Mouse (Mus musculus): ENCODE data around the gene Utp20. TPM values are rescaled to one million over a fixed set of nuclear protein-coding genes. Genes with fewer than 3 reads are reported as not detected.
A peak's percentile ranks its signal among the peaks of the same experiment; 100 is the strongest.
"Not testable (repeated sequence)": the region's sequence is repeated elsewhere in the genome, so short reads cannot be mapped to it uniquely, and the experiment has no call there.

Gene Utp20
- total RNA-seq, 2 experiments from 2014 or later, result 22.6 to 29.1 TPM

- DNase-seq (ENCODE audit: low spot score in 2 of 2), result no peak
These were observed 42.1 kb downstream of the Utp20 start for GRCm38 (mm10) chr10:88784513-88784931.

DNA sequence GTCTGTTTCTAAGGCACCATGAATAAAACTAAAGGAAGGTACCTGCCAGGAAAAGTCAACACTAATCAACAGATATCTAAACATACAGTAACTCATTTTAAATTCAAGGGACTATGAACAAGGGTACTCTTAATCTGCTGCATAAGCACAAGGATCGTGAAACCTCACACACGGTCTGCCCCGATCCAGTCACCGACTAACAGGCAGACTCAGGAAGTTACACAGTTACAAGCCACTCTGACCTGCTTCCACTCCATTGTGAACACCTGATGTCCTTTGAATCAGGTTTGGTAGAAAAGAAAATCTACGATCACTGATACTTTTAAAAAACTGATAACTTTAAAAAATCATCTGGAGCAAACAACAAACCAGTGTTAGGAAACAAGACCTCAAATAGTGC is 42.7 kb downstream of the Utp20 start:
- no peak for DNase-seq (ENCODE audit: low spot score in 2 of 2)

- not testable (repeated sequence) for DNase-seq (ENCODE audit: low spot score in 2 of 2)
These were observed 43.5 kb downstream of the Utp20 start for GRCm38 (mm10) chr10:88783135-88783534.

DNA sequence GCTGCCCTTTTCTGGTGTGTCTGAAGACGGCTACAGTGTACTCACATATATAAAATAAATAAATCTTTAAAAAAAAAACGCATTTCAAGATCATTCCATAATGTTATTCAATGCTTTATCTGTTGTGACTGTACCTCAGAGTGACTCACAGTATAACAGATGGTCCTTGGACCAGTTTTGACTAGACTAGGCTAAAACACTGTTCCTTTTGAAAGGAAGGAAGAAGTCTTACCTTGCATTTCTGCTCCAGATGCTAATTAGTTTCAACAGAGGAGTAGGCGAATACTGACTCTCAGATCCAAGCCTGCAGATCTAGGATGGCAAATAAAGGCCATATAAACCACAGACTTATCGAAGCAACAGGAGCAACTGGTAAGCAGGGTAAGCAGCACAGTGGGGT is 45.9 kb downstream of the Utp20 start:
- DNase-seq (ENCODE audit: low spot score in 2 of 2), result no peak

- no peak for DNase-seq (ENCODE audit: low spot score in 2 of 2)
These were observed 50.4 kb downstream of the Utp20 start for GRCm38 (mm10) chr10:88776206-88776605.

- DNase-seq (ENCODE audit: low spot score in 2 of 2), result not testable (repeated sequence)
These were observed 53.6 kb downstream of the Utp20 start for GRCm38 (mm10) chr10:88772965-88773364.

DNA sequence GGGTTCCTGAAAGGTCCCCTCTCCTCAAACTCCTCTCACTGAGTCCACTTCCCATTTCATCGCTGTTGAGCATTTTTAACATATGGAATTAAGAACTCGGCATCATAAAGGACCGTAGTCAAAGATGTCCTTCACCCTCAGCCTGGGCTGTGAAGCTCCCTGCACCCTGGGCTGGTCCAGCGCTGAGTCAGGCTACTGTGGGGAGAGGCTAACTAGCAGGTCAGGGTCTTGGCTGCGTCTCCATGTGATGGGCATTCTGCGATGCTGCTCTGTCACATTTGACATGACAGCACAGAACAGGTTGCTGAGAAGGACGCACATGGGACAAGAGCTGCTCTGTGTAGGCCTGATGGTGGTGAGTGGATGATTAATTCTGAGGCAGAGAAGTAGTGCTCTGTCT is 56.9 kb downstream of the Utp20 start:
- DNase-seq (ENCODE audit: low spot score in 2 of 2), result no peak

DNA sequence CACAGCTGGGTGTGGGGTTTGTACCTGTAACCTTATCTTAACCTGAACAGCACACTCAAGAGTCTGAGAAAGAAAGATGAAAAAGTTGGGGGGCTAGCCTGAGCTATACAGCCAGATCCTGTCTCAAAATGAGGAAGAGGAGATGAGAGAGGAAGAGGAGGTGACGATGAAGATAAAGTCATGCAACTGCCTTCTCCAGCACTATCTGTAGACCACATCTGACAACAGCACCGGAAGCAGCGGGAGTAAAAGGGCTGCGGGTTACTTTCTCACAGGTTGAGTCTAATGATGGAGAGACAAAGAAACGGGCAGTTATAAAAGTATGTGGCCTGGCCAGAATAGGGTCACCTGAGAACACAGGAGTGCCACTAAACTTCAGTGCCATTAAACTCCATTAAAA is 57.6 kb downstream of the Utp20 start:
- DNase-seq (ENCODE audit: low spot score in 2 of 2), result no peak

- DNase-seq (ENCODE audit: low spot score in 2 of 2), result no peak
These were observed 61.0 kb downstream of the Utp20 start for GRCm38 (mm10) chr10:88765431-88766142.

GRCm38 (mm10) chr10:88761524-88762212 is 64.9 kb downstream of the Utp20 start:
- DNase-seq (ENCODE audit: low spot score in 2 of 2), result no peak

- no peak for DNase-seq (ENCODE audit: low spot score in 2 of 2)
These were observed 85.2 kb downstream of the Utp20 start for GRCm38 (mm10) chr10:88741426-88741825.

GRCm38 (mm10) chr10:88740781-88741180 is 85.8 kb downstream of the Utp20 start:
- no peak for DNase-seq (ENCODE audit: low spot score in 2 of 2)

DNA sequence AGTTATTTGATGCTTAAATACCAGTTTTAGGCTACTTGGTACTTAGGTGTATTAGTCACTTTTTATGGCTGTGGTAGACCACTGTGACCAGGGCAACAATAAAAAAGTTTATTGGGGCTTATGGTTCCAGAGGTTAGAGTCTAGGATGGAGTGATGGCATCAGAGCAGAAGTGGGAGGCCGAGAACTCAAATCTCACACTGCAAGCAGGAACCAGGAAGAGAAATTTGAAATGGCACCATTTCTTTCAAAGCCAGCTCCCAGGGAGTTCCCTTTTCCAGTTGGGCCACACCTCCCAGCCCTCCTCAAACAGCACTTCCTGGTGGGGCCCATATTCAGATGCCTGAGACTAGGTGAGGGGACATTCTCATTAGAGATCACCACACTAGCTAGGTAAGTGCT is 86.8 kb downstream of the Utp20 start:
- no peak for DNase-seq (ENCODE audit: low spot score in 2 of 2)

- DNase-seq (ENCODE audit: low spot score in 2 of 2), result not testable (repeated sequence)
These were observed 87.5 kb downstream of the Utp20 start for GRCm38 (mm10) chr10:88739074-88739473.

DNA sequence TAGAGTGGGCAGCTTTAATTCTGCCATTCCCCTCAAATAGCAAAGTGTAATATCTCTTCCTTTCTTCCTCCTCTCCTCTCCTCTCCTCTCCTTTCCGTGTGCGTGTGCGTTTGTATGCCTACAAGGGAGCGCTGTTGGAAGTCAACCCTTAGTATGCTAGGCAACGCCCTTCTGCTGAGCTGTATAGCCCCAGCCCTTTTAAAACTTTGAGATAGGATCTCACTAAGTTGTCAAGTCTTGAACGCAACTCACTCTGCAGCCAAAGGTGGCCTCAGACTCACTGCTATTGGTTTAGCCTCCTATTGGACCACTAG is 94.3 kb downstream of the Utp20 start:
- no peak for DNase-seq (ENCODE audit: low spot score in 2 of 2)

DNA sequence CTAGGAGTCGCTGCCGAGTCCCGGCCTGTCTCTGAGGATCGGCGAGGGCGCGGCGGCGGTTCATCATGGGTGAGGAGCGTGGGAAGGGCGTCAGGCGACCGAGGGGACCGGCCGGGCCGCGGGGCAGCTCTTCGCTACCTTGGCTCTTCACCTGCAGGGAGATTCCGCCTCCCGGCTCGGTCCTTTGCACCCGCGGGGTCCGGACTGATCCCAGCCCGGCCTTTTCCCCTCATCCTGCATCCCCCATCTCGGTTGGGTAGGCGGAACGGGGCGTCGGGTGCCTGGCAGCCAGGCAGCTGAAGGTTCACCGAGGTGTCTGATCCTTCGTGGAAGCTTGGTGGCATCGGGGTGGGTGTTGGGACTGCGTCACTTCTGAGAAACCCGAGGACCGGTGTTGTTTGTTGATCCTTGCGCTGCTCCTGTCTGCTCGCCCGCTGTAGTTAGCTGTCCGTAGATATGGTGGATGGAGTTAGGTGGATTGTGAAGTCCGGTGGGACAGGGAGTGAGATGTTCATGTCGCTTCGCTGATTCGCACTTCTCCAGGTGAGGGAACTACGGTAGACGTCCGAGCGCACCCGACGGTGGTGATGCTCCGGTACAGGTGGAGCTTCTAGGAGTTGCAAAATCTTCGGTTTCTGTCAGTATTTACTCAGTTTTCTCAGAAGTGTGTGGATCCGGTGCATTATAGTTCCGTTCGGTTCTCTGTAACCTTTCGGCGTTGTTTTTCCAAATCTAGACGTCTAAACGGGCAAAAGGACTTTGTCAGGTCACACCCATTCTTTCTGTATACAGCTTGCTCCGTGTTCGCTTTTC is 94.9 kb downstream of the Utp20 start:
- DNase-seq (ENCODE audit: low spot score in 2 of 2), result no peak

- peak; percentile 95 to 96 for DNase-seq (ENCODE audit: low spot score in 2 of 2)
These were observed 95.8 kb downstream of the Utp20 start, which contains the start of gene Arl1 for GRCm38 (mm10) chr10:88730571-88731495. Gene Arl1 (plus strand): TSS chr10:88730858.

GRCm38 (mm10) chr10:88728166-88728565 is 98.4 kb downstream of the Utp20 start:
- DNase-seq (ENCODE audit: low spot score in 2 of 2), result peak in 1 of 2 experiments; percentile 6

- no peak for DNase-seq (ENCODE audit: low spot score in 2 of 2)
These were observed 99.5 kb downstream of the Utp20 start for GRCm38 (mm10) chr10:88727128-88727527.

DNA sequence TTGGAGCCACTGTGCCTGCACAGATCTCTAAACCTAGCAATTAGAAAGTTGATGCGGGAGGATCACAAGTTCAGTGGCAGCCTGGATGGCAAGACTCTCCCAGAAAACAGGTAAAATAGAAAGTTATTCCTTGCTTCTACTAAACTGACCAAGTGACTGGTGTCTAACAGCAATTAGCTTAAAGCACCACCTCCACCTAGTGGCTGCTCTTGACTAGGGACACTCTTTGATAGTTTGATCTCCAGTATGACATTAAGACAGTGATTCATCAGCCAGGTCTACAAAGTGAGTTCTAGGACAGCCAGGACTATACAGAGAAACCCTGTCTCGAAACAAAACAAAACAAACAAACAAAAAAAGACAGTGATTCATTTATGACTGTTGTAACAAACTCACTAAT is 101.3 kb downstream of the Utp20 start:
- peak in 1 of 2 experiments; percentile 9 for DNase-seq (ENCODE audit: low spot score in 2 of 2)

- no peak for DNase-seq (ENCODE audit: low spot score in 2 of 2)
These were observed 107.0 kb downstream of the Utp20 start for GRCm38 (mm10) chr10:88719618-88720017.
